Comparison of ENCODE assay signal across 12 mouse cellular contexts in genomic region chr5:149062833-149063232, GRCm38 (mm10).
DNase-seq lines count a peak whose midpoint lies in the region; ATAC-seq and TF ChIP-seq lines count a peak whose summit lies in the region.
"Had no signal": no experiment of that assay in that cellular context is flagged by ENCODE, and none has a peak within 500 bp of the region (broad histone marks: within the 10 kb centered on the region; RNA-seq: fewer than 3 reads in every experiment).

No protein-coding gene starts in this region.

- peak; percentile 52 for TF ChIP-seq CTCF in liver, postnatal 0 days (IDR thresholded peaks at IDR 0.05; ENCODE audit: low read depth)

- no peak for TF ChIP-seq EP300 in liver, postnatal 0 days (IDR thresholded peaks at IDR 0.05; ENCODE audit: low read depth)

- H3K9me3 ChIP-seq in heart, embryonic 12.5 days (replicated peaks): no peaks in the 10 kb centered on the region
- H3K9me3 ChIP-seq in liver, postnatal 0 days (ENCODE audit: low read length): no peaks in the 10 kb centered on the region
- no peaks in the 10 kb centered on the region for H3K9me3 ChIP-seq in neural tube, embryonic 15.5 days (replicated peaks)
- no peaks in the 10 kb centered on the region for H3K9me3 ChIP-seq in embryonic facial prominence, embryonic 10.5 days
- H3K9me3 ChIP-seq: heart, embryonic 13.5 days; stomach, embryonic 15.5 days had no signal

- no peaks in the 10 kb centered on the region for H3K36me3 ChIP-seq in heart, embryonic 12.5 days
- no peaks in the 10 kb centered on the region for H3K36me3 ChIP-seq in liver, postnatal 0 days (replicated peaks; ENCODE audit: insufficient read depth, low read length)
- no peaks in the 10 kb centered on the region for H3K36me3 ChIP-seq in neural tube, embryonic 15.5 days
- no peaks in the 10 kb centered on the region for H3K36me3 ChIP-seq in embryonic facial prominence, embryonic 10.5 days (replicated peaks)
- H3K36me3 ChIP-seq: heart, embryonic 13.5 days; stomach, embryonic 15.5 days had no signal

- no peak overlapping the region for H3K4me2 ChIP-seq in heart, embryonic 12.5 days
- no peak overlapping the region for H3K4me2 ChIP-seq in liver, postnatal 0 days (ENCODE audit: low read depth, low read length)
- no peak overlapping the region for H3K4me2 ChIP-seq in neural tube, embryonic 15.5 days
- H3K4me2 ChIP-seq: heart, embryonic 13.5 days; stomach, embryonic 15.5 days had no signal

- no peak overlapping the region for H3K4me3 ChIP-seq in heart, embryonic 12.5 days
- H3K4me3 ChIP-seq in liver, postnatal 0 days (ENCODE audit: low read depth, low read length): no peak overlapping the region
- H3K4me3 ChIP-seq in neural tube, embryonic 15.5 days (replicated peaks): no peak overlapping the region
- H3K4me3 ChIP-seq in embryonic facial prominence, embryonic 10.5 days: no peak overlapping the region
- H3K4me3 ChIP-seq: heart, embryonic 13.5 days; stomach, embryonic 15.5 days had no signal

- ATAC-seq in heart, embryonic 12.5 days (ENCODE audit: insufficient number of reproducible peaks, low FRiP score): no peak
- ATAC-seq in liver, postnatal 0 days: no peak
- no peak for ATAC-seq in neural tube, embryonic 15.5 days (ENCODE audit: low FRiP score)
- ATAC-seq: activated CD4-positive, CD25-positive, alpha-beta regulatory T cell, adult 4 months had no signal

- DNase-seq in heart, adult 18-20 months: peak; percentile 45 to 47
- DNase-seq in liver, postnatal 0 days: no peak
- DNase-seq in liver (no peak), NIH3T3 (ENCODE audit: low read depth) (peak; percentile 40)
- DNase-seq in kidney, postnatal 14 days: peak; percentile 23
- no peak for DNase-seq in embryonic facial prominence, embryonic 10.5 days (ENCODE audit: low spot score)
- DNase-seq: retina, postnatal 1 day had no signal

- H3K4me1 ChIP-seq in heart, embryonic 12.5 days (replicated peaks): peaks cover 5% of the 10 kb centered on the region
- H3K4me1 ChIP-seq in liver, postnatal 0 days (ENCODE audit: insufficient read depth): peaks cover 6% of the 10 kb centered on the region; the same call in 1 of the 2 replicates
- H3K4me1 ChIP-seq in neural tube, embryonic 15.5 days: no peaks in the 10 kb centered on the region
- H3K4me1 ChIP-seq in embryonic facial prominence, embryonic 10.5 days: no peaks in the 10 kb centered on the region; the same call in 1 of the 2 replicates
- H3K4me1 ChIP-seq: stomach, embryonic 15.5 days had no signal

- 91% methylated on average over 1 of the region's 1 CpGs for WGBS in heart, embryonic 12.5 days
- WGBS in liver, postnatal 0 days (ENCODE audit: insufficient replicate concordance): 69% methylated on average over 1 of the region's 1 CpGs
- WGBS in neural tube, embryonic 15.5 days: 92% methylated on average over 1 of the region's 1 CpGs
- WGBS in embryonic facial prominence, embryonic 10.5 days: 87% methylated on average over 1 of the region's 1 CpGs

- no peak overlapping the region for H3K9ac ChIP-seq in heart, embryonic 12.5 days
- H3K9ac ChIP-seq in liver, postnatal 0 days (replicated peaks): no peak overlapping the region
- no peak overlapping the region for H3K9ac ChIP-seq in neural tube, embryonic 15.5 days (replicated peaks)
- H3K9ac ChIP-seq: heart, embryonic 13.5 days; stomach, embryonic 15.5 days had no signal

- no peak overlapping the region for H3K27ac ChIP-seq in heart, embryonic 12.5 days (ENCODE audit: poor library complexity, severe bottlenecking)
- no peak overlapping the region for H3K27ac ChIP-seq in liver, postnatal 0 days (ENCODE audit: low read depth)
- no peak overlapping the region for H3K27ac ChIP-seq in neural tube, embryonic 15.5 days (replicated peaks)
- H3K27ac ChIP-seq in embryonic facial prominence, embryonic 10.5 days (replicated peaks): no peak overlapping the region
- H3K27ac ChIP-seq: heart, embryonic 13.5 days; stomach, embryonic 15.5 days had no signal

- H3K27me3 ChIP-seq in heart, embryonic 12.5 days (replicated peaks): no peaks in the 10 kb centered on the region
- no peaks in the 10 kb centered on the region for H3K27me3 ChIP-seq in liver, postnatal 0 days (ENCODE audit: insufficient read depth, low read length)
- H3K27me3 ChIP-seq in neural tube, embryonic 15.5 days (replicated peaks): no peaks in the 10 kb centered on the region
- no peaks in the 10 kb centered on the region for H3K27me3 ChIP-seq in embryonic facial prominence, embryonic 10.5 days (replicated peaks; ENCODE audit: low read depth, poor library complexity, severe bottlenecking)
- H3K27me3 ChIP-seq: heart, embryonic 13.5 days; stomach, embryonic 15.5 days had no signal

Comparison
In these comparisons a context has a peak if more than half of its experiments do, and no peak if none do; other contexts are left out.
1. DNase-seq: peak in heart, adult 18-20 months (2 of 2), NIH3T3 (single experiment) and kidney, postnatal 14 days (single experiment); none in liver, postnatal 0 days (single experiment), liver (single experiment) and embryonic facial prominence, embryonic 10.5 days (single experiment).